Mouse (Mus musculus) left cerebral cortex, adult 8-10 months (tissue): ENCODE data around the gene Mettl27. TPM values are rescaled to one million over a fixed set of nuclear protein-coding genes. Genes with fewer than 3 reads are reported as not detected.

Source experiments
- DNase-seq, 2 experiments: peaks; one replicate each; pipeline ENCODE4 v3.0.0; 2022; ENCODE audit warnings: low spot score in 2 of 2
- total RNA-seq, 4 experiments: library from RNA; stranded (reverse); gene quantifications; 2 replicates each; pipeline ENCODE4 v1.2.4; 2022

Mettl27 gene
- total RNA-seq = 10 to 100 TPM in 3 of 4 experiments, 1 to 10 TPM in 1; 9.7 to 11.5 (median 11.1) TPM

GRCm38 (mm10) chr5:134932179-134932902 is at the start of gene Mettl27:
TSS of gene Mettl27 (plus strand) at chr5:134932368.
- peak; percentile 52 to 78 for DNase-seq

GRCm38 (mm10) chr5:134883077-134883476 is 49.1 kb upstream of the Mettl27 start:
- DNase-seq = no peak

DNA sequence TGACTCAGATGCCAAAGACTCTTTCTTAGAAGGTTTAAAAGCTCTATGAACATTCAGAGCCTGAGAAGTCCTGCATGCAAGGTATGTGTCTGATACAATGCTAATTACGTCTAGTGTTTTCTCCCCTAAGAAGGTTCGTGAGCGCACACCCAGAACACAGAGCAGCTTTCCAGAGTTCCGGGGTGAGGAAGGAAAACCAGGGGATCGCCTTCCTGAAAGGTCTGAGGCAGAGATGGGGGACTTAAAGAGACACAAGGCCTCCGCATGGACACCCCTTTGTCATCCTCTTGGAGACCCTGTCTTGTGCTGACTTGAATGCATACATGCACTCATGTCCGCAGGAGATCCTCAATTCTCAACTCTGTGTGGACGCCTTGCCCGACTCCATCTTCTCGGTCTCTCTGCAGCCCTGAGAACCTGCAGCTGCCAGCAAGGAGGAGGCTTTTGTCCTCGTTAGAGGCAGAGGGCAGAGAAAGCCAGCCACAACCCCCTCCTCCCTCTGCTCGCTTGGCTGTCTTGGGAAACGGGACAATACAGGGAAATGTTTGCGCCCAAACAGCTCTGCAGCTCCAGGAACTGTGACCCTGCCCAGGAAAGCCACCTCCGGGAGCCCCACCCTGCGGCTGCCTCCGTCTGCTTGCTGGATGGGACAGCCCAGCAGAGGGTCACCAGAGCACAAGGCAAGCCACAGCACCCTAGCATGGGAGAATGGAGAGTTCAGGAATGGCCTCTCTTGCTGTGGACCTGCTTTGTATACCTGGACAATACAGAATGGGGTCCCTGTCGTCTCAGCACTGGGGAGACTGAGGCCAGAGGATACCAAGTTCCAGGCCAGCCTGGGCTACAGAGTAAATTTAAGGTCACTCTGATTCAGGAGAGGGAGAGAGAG is 44.5 kb upstream of the Mettl27 start:
- DNase-seq = no peak

DNA sequence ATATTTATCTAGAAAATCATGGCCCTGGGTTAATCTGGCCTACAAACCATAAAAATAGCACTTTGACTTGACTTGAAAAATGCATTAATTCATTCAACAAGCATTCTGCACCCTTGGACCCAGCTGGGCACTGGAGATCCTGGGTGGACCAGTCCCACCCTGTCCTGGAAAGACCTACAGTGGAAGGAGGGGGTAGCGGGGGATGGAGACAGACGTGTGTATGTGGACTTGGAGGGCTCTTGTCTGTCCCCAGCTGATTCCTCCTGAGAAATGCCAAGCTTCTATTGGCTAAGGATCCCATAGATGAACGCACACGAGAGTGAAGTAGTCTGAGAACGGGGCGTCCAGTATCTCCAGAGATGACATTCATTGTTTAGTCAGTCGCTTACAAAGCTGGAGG is 43.7 kb upstream of the Mettl27 start:
- no peak for DNase-seq

GRCm38 (mm10) chr5:134890601-134891054 is 41.5 kb upstream of the Mettl27 start:
- no peak for DNase-seq

GRCm38 (mm10) chr5:134891552-134891951 is 40.6 kb upstream of the Mettl27 start:
- no peak for DNase-seq

DNA sequence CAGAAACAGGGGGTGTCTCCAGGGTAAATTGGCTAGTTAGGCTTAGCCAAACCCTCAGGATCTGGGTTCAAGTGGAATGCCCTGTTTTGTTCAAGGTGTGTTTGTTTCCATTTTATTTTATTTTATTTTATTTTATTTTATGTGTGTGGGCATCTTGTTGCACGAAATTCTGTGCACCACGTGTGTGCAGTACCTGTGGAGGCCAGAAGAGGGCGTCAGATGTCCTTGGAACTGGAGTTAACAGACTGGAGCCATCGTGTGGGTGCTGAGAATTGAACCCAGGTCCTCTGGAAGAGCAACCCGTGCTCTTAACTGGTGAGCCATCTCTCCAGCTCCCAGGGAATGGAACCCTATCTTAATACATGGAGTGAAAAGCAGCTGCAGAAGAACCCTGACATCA is 39.5 kb upstream of the Mettl27 start:
- DNase-seq = no peak

GRCm38 (mm10) chr5:134895291-134895690 is 36.9 kb upstream of the Mettl27 start:
- DNase-seq = no peak

GRCm38 (mm10) chr5:134896965-134897364 is 35.2 kb upstream of the Mettl27 start:
- no peak for DNase-seq

DNA sequence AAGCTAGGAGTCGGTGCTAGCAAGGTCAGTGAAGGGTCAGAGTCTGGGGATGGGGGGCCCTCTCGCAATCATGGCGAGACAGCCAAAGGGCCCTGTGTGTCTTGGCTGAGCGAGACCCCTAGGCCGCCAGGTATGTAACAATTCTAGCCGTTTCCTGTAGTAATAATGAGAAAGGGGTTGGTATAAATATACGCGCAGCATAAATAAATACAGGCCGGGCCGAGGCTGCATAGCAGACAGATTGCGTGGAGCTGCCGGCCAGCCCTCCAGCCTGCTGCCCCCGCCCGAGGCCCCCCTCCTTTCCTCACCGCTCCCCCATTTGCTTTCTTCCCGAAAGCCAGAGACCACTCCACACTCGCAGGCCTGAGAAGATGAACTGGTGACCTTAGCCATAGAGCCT is 34.6 kb upstream of the Mettl27 start:
- no peak for DNase-seq

- DNase-seq = no peak
These were observed 31.0 kb upstream of the Mettl27 start for GRCm38 (mm10) chr5:134901012-134901643.

DNA sequence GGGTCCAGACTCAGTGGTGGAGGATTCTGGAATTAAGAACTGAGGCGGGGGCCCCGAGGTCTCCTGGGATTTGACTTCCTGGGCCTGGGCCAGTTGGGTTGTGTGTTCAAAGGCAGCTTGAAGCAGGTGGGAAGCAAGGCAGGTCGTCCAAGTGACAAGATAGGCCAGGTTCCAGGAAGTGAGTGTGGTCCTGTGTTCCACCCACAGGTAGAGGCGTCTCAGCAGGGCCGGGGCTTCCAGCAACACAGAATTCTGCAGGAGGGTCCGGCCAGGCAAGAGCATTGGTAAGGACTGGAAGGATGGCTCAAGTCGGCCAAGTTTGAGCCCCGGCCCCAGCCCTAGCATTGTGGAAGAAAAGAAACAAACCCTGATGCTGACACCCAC is 30.5 kb upstream of the Mettl27 start:
- DNase-seq = no peak

GRCm38 (mm10) chr5:134906633-134907032 is 25.5 kb upstream of the Mettl27 start, which contains the start of gene Tmem270:
TSS of gene Tmem270 (minus strand) at chr5:134906733.
- no peak for DNase-seq

DNA sequence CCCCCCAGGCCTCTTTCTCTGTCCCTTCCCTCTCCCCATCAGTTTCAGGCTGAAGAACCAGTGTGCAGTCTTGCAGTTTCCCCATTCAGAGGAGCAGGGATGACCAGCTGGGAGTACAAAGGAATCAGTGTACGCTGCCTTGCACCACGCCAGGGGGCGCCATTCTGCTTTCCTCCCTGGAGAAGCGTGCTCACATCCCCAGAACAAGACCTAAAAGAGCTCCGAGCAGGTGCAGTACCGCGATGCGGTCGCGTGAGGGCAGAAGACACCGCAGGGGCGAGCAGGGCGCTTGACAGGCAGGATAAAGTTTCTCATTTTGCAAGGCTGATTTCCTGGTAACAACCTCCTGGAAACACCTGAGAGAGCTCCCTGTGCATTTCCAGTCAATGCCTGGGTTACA is 25.0 kb upstream of the Mettl27 start:
- peak; percentile 82 to 96 for DNase-seq

DNA sequence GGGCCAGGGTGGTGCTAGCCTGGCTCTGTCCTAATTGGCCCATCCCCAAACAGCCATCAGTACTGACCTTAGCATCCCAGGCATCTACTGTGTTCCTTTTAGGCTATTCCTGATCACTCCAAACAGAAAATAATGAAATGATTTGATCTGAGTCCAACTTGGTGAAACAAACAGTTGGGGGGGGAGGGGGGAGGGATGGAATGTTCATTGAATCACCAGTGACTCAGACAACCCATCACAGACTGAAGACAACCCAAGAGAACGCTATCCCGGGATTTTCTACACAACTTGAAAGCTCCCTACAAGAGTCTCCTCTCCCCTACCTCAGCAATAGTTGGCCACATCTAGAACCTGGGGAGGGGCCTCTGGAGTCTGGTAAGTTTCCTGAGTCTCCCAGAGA is 20.3 kb upstream of the Mettl27 start:
- no peak for DNase-seq

- DNase-seq = no peak
These were observed 18.8 kb upstream of the Mettl27 start for GRCm38 (mm10) chr5:134913352-134913751.

- DNase-seq = no peak
These were observed 18.4 kb upstream of the Mettl27 start for GRCm38 (mm10) chr5:134913753-134914152.

GRCm38 (mm10) chr5:134914510-134914909 is 17.7 kb upstream of the Mettl27 start:
- no peak for DNase-seq

DNA sequence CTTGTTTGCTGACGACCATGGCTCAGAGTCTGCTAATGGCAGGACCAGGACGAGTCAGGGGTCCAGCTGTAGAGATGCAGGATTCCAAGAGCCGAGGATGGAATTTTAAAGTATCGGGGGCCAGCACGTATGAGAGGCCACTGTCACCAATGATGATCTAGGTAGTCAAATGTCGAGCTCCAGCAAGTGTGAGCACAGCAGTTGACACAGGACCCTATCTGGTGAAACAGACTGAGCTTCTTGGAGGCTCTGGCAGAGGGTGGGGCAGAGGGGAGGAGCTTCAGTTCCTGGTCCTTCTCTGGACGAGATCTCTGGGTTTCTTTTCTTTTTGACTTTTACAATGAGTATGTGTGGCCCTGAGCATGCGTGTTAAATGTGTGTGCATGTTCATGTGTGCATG is 16.9 kb upstream of the Mettl27 start, which contains the start of gene Cldn13:
Gene Cldn13, minus strand, starts transcription at position 216 of the 400 bp plus-strand sequence.
- DNase-seq = no peak

- DNase-seq = no peak
These were observed 13.9 kb upstream of the Mettl27 start for GRCm38 (mm10) chr5:134918071-134918832.

DNA sequence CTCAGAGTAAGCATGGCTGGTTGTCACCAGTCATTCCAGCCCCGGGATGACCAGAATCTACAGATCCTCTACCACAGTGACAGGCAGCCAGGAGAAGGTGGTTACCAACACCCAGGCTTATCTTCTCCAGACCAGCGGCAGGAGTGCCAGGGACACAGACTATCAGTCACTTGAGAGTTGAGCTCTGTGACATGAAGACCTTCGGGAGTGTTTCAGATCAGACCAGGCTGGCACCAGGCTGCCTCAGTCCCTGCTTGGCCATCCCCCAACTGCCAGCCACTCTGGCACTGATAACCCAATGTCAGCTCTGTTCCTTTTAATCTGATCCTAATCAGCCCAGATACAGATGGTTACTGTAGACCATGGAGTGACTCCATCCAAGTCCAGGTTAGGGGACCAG is 13.1 kb upstream of the Mettl27 start:
- no peak for DNase-seq
